Mouse (Mus musculus): ENCODE measurements at regions not wholly inside any gene's neighbourhood (a gene's known extent, or its start where the extent isn't known, plus 50 kb on each side); places are given as distances from the start of the nearest gene placed in this dataset.

DNA sequence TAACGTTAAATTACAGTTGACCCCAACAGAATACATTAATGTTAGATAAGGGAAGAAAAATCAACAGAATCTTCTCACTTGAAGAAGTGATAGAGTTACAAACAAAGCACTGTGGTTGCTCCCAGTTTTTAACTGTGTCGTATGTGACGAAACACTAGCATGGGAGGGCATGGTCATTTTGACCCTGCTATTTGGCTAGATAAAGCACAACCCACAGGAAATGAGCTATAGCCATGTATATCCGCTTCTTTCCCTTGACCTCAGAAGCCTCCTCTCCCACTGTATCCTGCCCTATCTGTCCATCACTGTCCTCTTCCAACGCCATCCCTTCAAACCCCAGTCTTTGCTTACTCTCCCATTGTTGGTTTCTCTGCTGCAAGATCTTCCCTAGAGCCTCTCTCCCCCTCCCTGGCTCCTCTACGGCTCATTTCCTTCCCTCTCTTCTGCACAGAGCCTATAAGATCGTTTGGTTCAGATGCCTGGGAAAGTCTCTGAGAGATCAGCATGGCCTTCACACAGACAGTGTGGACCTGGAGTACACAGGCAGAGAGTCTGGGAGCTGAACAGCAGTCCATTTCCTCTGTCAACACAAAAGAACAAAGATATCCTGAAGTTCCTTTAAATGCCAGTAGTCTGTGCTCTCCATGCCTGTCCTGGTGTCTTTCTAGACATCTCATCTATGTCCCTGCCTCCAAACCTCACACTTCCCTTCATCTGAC lies 82.5 kb upstream of the Basp1 start:
- TF ChIP-seq CTCF (IDR thresholded peaks at IDR 0.05; ENCODE audit: low read depth) (no peak), EP300 (IDR thresholded peaks at IDR 0.05; ENCODE audit: low read depth) (no peak)
